Mouse (Mus musculus): ENCODE data around the gene Lrrn4. TPM values are rescaled to one million over a fixed set of nuclear protein-coding genes. Genes with fewer than 3 reads are reported as not detected.

Gene Lrrn4
- polyA plus RNA-seq, 1 experiment from 2014 or later, result 21.1 TPM

DNA sequence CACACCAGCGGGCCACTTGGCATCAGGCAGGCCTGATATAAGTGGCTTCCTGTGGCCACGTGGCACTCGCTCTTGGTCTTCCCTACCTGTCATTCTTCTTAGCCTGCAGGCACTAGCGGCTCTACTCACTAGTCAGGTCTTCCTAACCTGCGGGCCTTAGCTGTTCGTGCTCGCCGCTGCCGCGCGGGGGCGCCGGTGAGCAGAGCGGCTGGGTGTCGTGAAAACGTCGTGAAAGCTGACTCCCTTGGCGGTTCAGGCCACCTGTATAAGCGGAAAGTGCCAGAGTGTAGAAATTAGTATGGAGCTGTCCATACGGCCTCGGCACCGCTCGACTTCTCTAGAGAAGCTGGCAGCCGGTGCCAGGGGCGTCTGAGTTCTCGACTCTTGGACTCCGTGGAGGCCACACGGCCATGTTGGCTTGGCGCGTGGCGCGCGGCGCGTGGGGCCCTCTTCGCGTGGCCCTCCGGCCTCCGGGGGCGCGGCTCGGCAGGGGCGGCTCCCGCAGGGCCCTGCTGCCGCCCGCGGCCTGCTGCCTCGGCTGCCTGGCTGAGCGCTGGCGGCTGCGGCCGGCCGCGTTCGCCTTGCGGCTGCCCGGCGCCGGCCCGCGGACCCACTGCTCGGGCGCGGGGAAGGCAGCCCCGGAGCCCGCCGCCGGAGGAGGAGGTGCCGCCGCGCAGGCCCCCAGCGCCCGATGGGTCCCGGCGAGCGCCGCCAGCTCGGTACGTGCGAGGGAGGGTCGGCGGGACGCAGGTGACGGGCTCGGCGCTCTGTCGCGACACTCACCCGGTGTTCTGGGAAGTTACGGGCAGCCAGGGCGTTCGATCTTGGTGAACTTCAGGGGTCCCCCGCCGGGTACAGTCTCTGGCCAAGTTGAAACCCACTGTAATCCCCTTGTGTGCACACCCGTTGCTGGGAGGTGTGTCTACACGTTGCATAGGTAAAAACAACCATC, 34.0 kb downstream of the Lrrn4 start, which contains the start of gene Crls1:
TSS of gene Crls1 (plus strand) at position 260 of the 952 bp plus-strand sequence.
- peak within 1 kb of the TSS; percentile 98 for H3K4me3 ChIP-seq
- under 1% methylated on average over 96 of the region's 96 CpGs for WGBS
- H3K4me2 ChIP-seq, result peak within 1 kb of the TSS; percentile 76
- peak within 1 kb of the TSS; percentile 64 for H3K27ac ChIP-seq (ENCODE audit: poor library complexity, severe bottlenecking)
- H3K4me1 ChIP-seq (replicated peaks), result peaks cover 11% of the 10 kb centered on the region
- H3K27me3 ChIP-seq (replicated peaks), result no peaks in the 10 kb centered on the region
- H3K36me3 ChIP-seq, result peaks cover 11% of the 10 kb centered on the region
- no peaks in the 10 kb centered on the region for H3K9me3 ChIP-seq (replicated peaks)
- H3K9ac ChIP-seq, result peak within 1 kb of the TSS; percentile 97
- ATAC-seq (ENCODE audit: insufficient number of reproducible peaks, low FRiP score), result peak; percentile 88

DNA sequence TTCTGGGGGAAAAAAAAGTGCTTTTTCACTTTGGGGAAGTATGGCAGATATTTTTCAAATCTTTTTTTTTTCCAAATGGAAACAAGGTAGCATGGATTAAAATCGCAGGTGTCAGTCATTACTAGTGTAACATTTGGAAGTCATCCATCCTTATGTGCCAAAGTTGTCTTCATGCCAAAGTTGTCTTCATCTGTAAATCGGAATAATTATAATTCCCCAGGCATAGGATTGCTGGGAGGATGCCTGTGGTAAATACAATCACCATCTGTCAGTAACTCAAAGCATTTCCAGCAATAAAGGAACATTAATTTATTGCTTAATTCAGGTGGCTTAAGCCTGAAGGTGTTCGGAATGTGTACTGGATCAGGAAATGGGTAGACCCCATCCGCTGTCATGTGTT, 39.6 kb downstream of the Lrrn4 start:
- H3K27ac ChIP-seq (ENCODE audit: poor library complexity, severe bottlenecking), result no peak overlapping the region
- ATAC-seq (ENCODE audit: insufficient number of reproducible peaks, low FRiP score), result no peak
- H3K9ac ChIP-seq, result no peak overlapping the region
- no peak overlapping the region for H3K4me3 ChIP-seq
- 92% methylated on average over 4 of the region's 4 CpGs for WGBS
- H3K27me3 ChIP-seq (replicated peaks), result no peaks in the 10 kb centered on the region
- no peaks in the 10 kb centered on the region for H3K9me3 ChIP-seq (replicated peaks)
- no peaks in the 10 kb centered on the region for H3K4me1 ChIP-seq (replicated peaks)
- H3K4me2 ChIP-seq, result no peak overlapping the region
- H3K36me3 ChIP-seq, result peaks cover 22% of the 10 kb centered on the region

Other genes starting within 250 kb of the Lrrn4 start
- gene Shld1, start 194.0 kb downstream of the Lrrn4 start, polyA plus RNA-seq (2016; fragmentation: Nextera tagmentation; extraction: Ambion mirVana), result 14.4 and 16.8 TPM in 2 replicates
- gene Chgb, start 99.6 kb downstream of the Lrrn4 start, polyA plus RNA-seq (2016; fragmentation: Nextera tagmentation; extraction: Ambion mirVana), result 0.10 and 0.11 TPM in 2 replicates
- gene Trmt6, start 64.8 kb downstream of the Lrrn4 start, polyA plus RNA-seq (2016; fragmentation: Nextera tagmentation; extraction: Ambion mirVana), result 21.7 and 24.0 TPM in 2 replicates
- gene Mcm8, start 64.8 kb downstream of the Lrrn4 start, polyA plus RNA-seq (2016; fragmentation: Nextera tagmentation; extraction: Ambion mirVana), result 13.2 and 14.0 TPM in 2 replicates
- 22.2 and 23.6 TPM in 2 replicates for gene Crls1, start 34.2 kb downstream of the Lrrn4 start, polyA plus RNA-seq (2016; fragmentation: Nextera tagmentation; extraction: Ambion mirVana)
- gene Fermt1, start 65.0 kb upstream of the Lrrn4 start, polyA plus RNA-seq (2016; fragmentation: Nextera tagmentation; extraction: Ambion mirVana), result 0.42 TPM in 1 of 2 replicates, not detected in the other

Data from heart, embryonic 12.5 days (tissue).